Mouse (Mus musculus): ENCODE results near the gene Wwtr1. TPM values are rescaled to one million over a fixed set of nuclear protein-coding genes. Genes with fewer than 3 reads are reported as not detected.

The Wwtr1 gene
- polyA plus RNA-seq, 1 experiment from 2014 or later = not detected

GRCm38 (mm10) chr3:57544154-57544553 is 31.6 kb downstream of the Wwtr1 start:
- Histone ChIP-seq H3K36me3 (ENCODE audit: inconsistent target) (no peaks in the 10 kb centered on the region), H3K27ac (no peak overlapping the region), H3K79me2 (ENCODE audit: inconsistent target) (no peaks in the 10 kb centered on the region), H3K4me3 (ENCODE audit: inconsistent target) (no peak overlapping the region)
- WGBS (ENCODE audit: missing documents) = 10% methylated on average over 9 of the region's 9 CpGs

GRCm38 (mm10) chr3:57542848-57543380 is 32.8 kb downstream of the Wwtr1 start:
- Histone ChIP-seq H3K4me3 (ENCODE audit: inconsistent target) (no peak overlapping the region), H3K27ac (no peak overlapping the region), H3K36me3 (ENCODE audit: inconsistent target) (no peaks in the 10 kb centered on the region), H3K79me2 (ENCODE audit: inconsistent target) (no peaks in the 10 kb centered on the region)

- Histone ChIP-seq H3K4me3 (ENCODE audit: inconsistent target) (no peak overlapping the region), H3K36me3 (ENCODE audit: inconsistent target) (no peaks in the 10 kb centered on the region), H3K27ac (no peak overlapping the region), H3K79me2 (ENCODE audit: inconsistent target) (no peaks in the 10 kb centered on the region)
- 53% methylated on average over 7 of the region's 7 CpGs for WGBS (ENCODE audit: missing documents)
Observed at GRCm38 (mm10) chr3:57541205-57541604, 34.5 kb downstream of the Wwtr1 start.

GRCm38 (mm10) chr3:57540474-57540873 is 35.2 kb downstream of the Wwtr1 start:
- Histone ChIP-seq H3K36me3 (ENCODE audit: inconsistent target) (no peaks in the 10 kb centered on the region), H3K27ac (no peak overlapping the region), H3K79me2 (ENCODE audit: inconsistent target) (no peaks in the 10 kb centered on the region), H3K4me3 (ENCODE audit: inconsistent target) (no peak overlapping the region)
- WGBS (ENCODE audit: missing documents) = 0% methylated on average over 2 of the region's 2 CpGs

- H3K79me2 ChIP-seq (ENCODE audit: inconsistent target) = no peaks in the 10 kb centered on the region
- H3K36me3 ChIP-seq (ENCODE audit: inconsistent target) = no peaks in the 10 kb centered on the region
- WGBS (ENCODE audit: missing documents) = 78% methylated on average over 13 of the region's 13 CpGs
- H3K27ac ChIP-seq = no peak overlapping the region
- no peak overlapping the region for H3K4me3 ChIP-seq (ENCODE audit: inconsistent target)
Observed at GRCm38 (mm10) chr3:57535483-57536185, 40.1 kb downstream of the Wwtr1 start.

- Histone ChIP-seq H3K79me2 (ENCODE audit: inconsistent target) (no peaks in the 10 kb centered on the region), H3K36me3 (ENCODE audit: inconsistent target) (no peaks in the 10 kb centered on the region), H3K27ac (no peak overlapping the region), H3K4me3 (ENCODE audit: inconsistent target) (no peak overlapping the region)
- WGBS (ENCODE audit: missing documents) = 80% methylated on average over 5 of the region's 6 CpGs
Observed at GRCm38 (mm10) chr3:57534450-57534849, 41.3 kb downstream of the Wwtr1 start.

GRCm38 (mm10) chr3:57533876-57534275 is 41.8 kb downstream of the Wwtr1 start:
- H3K79me2 ChIP-seq (ENCODE audit: inconsistent target) = no peaks in the 10 kb centered on the region
- no peak overlapping the region for H3K4me3 ChIP-seq (ENCODE audit: inconsistent target)
- no peaks in the 10 kb centered on the region for H3K36me3 ChIP-seq (ENCODE audit: inconsistent target)
- no peak overlapping the region for H3K27ac ChIP-seq
- 87% methylated on average over 9 of the region's 9 CpGs for WGBS (ENCODE audit: missing documents)

GRCm38 (mm10) chr3:57532991-57533725 is 42.6 kb downstream of the Wwtr1 start:
- Histone ChIP-seq H3K27ac (no peak overlapping the region), H3K36me3 (ENCODE audit: inconsistent target) (no peaks in the 10 kb centered on the region), H3K79me2 (ENCODE audit: inconsistent target) (no peaks in the 10 kb centered on the region), H3K4me3 (ENCODE audit: inconsistent target) (no peak overlapping the region)
- WGBS (ENCODE audit: missing documents) = 71% methylated on average over 7 of the region's 9 CpGs

- WGBS (ENCODE audit: missing documents) = 62% methylated on average over 1 of the region's 1 CpGs
- no peaks in the 10 kb centered on the region for H3K79me2 ChIP-seq (ENCODE audit: inconsistent target)
- no peak overlapping the region for H3K4me3 ChIP-seq (ENCODE audit: inconsistent target)
Observed at GRCm38 (mm10) chr3:57530836-57531235, 44.9 kb downstream of the Wwtr1 start.

GRCm38 (mm10) chr3:57530221-57530620 is 45.5 kb downstream of the Wwtr1 start:
- Histone ChIP-seq H3K36me3 (ENCODE audit: inconsistent target) (no peaks in the 10 kb centered on the region), H3K79me2 (ENCODE audit: inconsistent target) (no peaks in the 10 kb centered on the region), H3K27ac (no peak overlapping the region), H3K4me3 (ENCODE audit: inconsistent target) (no peak overlapping the region)
- 95% methylated on average over 4 of the region's 4 CpGs for WGBS (ENCODE audit: missing documents)

More at GRCm38 (mm10) chr3:57530836-57531235, 44.9 kb downstream of the Wwtr1 start:
- no peak overlapping the region for H3K27ac ChIP-seq
- no peaks in the 10 kb centered on the region for H3K36me3 ChIP-seq (ENCODE audit: inconsistent target)

- Histone ChIP-seq H3K36me3 (ENCODE audit: inconsistent target) (no peaks in the 10 kb centered on the region), H3K79me2 (ENCODE audit: inconsistent target) (no peaks in the 10 kb centered on the region), H3K27ac (no peak overlapping the region), H3K4me3 (ENCODE audit: inconsistent target) (no peak overlapping the region)
Observed at GRCm38 (mm10) chr3:57527154-57527553, 48.6 kb downstream of the Wwtr1 start.

GRCm38 (mm10) chr3:57523093-57523492 is 52.6 kb downstream of the Wwtr1 start:
- Histone ChIP-seq H3K4me3 (ENCODE audit: inconsistent target) (no peak overlapping the region), H3K79me2 (ENCODE audit: inconsistent target) (no peaks in the 10 kb centered on the region), H3K36me3 (ENCODE audit: inconsistent target) (no peaks in the 10 kb centered on the region), H3K27ac (no peak overlapping the region)
- 90% methylated on average over 4 of the region's 5 CpGs for WGBS (ENCODE audit: missing documents)

- no peaks in the 10 kb centered on the region for H3K36me3 ChIP-seq (ENCODE audit: inconsistent target)
- no peak overlapping the region for H3K4me3 ChIP-seq (ENCODE audit: inconsistent target)
- 94% methylated on average over 4 of the region's 4 CpGs for WGBS (ENCODE audit: missing documents)
- no peaks in the 10 kb centered on the region for H3K79me2 ChIP-seq (ENCODE audit: inconsistent target)
- no peak overlapping the region for H3K27ac ChIP-seq
Observed at GRCm38 (mm10) chr3:57521876-57522275, 53.8 kb downstream of the Wwtr1 start.

- H3K79me2 ChIP-seq (ENCODE audit: inconsistent target) = no peaks in the 10 kb centered on the region
- 92% methylated on average over 7 of the region's 7 CpGs for WGBS (ENCODE audit: missing documents)
- H3K27ac ChIP-seq = no peak overlapping the region
- H3K36me3 ChIP-seq (ENCODE audit: inconsistent target) = no peaks in the 10 kb centered on the region
- no peak overlapping the region for H3K4me3 ChIP-seq (ENCODE audit: inconsistent target)
Observed at GRCm38 (mm10) chr3:57519995-57520394, 55.7 kb downstream of the Wwtr1 start.

- Histone ChIP-seq H3K79me2 (ENCODE audit: inconsistent target) (no peaks in the 10 kb centered on the region), H3K27ac (no peak overlapping the region), H3K36me3 (ENCODE audit: inconsistent target) (no peaks in the 10 kb centered on the region), H3K4me3 (ENCODE audit: inconsistent target) (no peak overlapping the region)
- whole genome bisulfite sequencing (ENCODE audit: missing documents) = 52% methylated on average over 4 of the region's 4 CpGs
Observed at GRCm38 (mm10) chr3:57516146-57516545, 59.6 kb downstream of the Wwtr1 start.
